Mouse (Mus musculus): Measurements from ENCODE around the gene Apeh.

Gene Apeh

GRCm38 (mm10) chr9:108082549-108082948, 11.9 kb downstream of the Apeh start:
- no peak for DNase-seq (ENCODE audit: low read depth, low spot score)

GRCm38 (mm10) chr9:108080168-108080567, 14.2 kb downstream of the Apeh start, which contains the start of gene Mst1:
TSS of gene Mst1 (plus strand) at chr9:108080436.
- DNase-seq (ENCODE audit: low read depth, low spot score), result no peak

- DNase-seq (ENCODE audit: low read depth, low spot score), result no peak
Measured at GRCm38 (mm10) chr9:108073141-108073930, 21.1 kb downstream of the Apeh start.

DNA sequence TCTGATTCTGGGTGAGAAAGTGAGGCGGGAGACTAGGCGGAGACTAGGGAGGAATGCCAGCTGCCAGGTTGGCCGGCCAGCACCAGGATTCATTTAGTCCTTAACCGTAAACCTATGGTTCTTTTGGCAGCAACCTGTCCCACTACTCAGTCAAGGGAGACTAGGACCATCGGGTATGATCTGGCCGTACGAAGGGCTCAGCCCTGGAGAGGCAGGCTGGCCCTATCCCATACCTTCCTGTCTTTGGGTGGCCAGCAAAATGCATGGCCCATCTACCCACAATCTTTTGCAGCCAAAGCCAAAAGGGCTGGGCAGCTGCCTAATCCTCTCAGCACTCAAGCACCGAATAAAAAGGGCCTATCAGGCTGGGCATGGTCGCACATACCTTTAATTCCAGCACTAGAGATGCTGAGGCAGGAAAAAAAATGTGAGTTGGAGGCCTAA, 21.9 kb downstream of the Apeh start:
- no peak for DNase-seq (ENCODE audit: low read depth, low spot score)

DNA sequence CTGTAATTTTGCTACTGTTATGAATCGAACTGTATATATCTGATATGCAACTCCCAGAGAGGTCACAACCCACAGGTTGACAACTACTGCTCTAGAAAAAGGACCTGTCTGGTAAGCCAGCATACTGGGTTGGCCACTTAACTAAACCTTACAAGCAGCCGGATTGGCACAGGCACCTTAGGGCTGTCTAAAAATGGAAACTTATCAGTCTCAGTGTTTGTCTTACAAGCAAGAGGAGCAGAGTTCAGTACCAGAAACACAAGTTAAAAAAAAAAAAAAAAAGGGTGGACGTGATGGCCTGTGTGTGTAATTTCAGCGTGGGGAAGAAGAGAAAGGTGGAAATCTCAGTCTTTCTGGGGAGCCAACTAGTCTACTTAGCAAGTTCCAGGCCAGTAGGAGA, 22.6 kb downstream of the Apeh start:
- no peak for DNase-seq (ENCODE audit: low read depth, low spot score)

GRCm38 (mm10) chr9:108069529-108069928, 24.9 kb downstream of the Apeh start:
- no peak for DNase-seq (ENCODE audit: low read depth, low spot score)

- no peak for DNase-seq (ENCODE audit: low read depth, low spot score)
Measured at GRCm38 (mm10) chr9:108069007-108069406, 25.4 kb downstream of the Apeh start.

- peak; percentile 93 for DNase-seq (ENCODE audit: low read depth, low spot score)
Measured at GRCm38 (mm10) chr9:108067900-108068299, 26.5 kb downstream of the Apeh start.

DNA sequence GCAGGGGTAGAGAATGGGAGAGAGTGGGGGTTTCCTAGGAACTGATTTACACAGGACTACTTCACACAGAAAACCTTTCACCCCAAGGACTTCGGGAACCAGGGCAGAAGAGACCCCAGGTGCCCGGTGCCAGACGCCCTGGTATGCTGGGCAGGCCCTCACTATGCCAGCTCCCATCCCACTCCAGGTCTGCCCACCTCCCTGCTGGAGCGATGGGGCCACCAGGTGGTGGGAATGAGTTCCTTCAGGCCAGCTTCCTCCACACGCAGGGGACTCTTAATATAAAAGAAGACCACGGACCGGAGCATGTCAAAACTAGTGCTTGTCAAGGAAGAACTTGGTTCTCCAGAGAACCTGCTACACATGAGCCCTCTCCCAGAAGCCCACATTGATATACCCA, 27.2 kb downstream of the Apeh start:
- no peak for DNase-seq (ENCODE audit: low read depth, low spot score)

- DNase-seq (ENCODE audit: low read depth, low spot score), result peak; percentile 77
Measured at GRCm38 (mm10) chr9:108065491-108066011, 28.9 kb downstream of the Apeh start.

- no peak for DNase-seq (ENCODE audit: low read depth, low spot score)
Measured at GRCm38 (mm10) chr9:108063361-108063760, 31.0 kb downstream of the Apeh start.

- no peak for DNase-seq (ENCODE audit: low read depth, low spot score)
Measured at GRCm38 (mm10) chr9:108062142-108062541, 32.3 kb downstream of the Apeh start.

DNA sequence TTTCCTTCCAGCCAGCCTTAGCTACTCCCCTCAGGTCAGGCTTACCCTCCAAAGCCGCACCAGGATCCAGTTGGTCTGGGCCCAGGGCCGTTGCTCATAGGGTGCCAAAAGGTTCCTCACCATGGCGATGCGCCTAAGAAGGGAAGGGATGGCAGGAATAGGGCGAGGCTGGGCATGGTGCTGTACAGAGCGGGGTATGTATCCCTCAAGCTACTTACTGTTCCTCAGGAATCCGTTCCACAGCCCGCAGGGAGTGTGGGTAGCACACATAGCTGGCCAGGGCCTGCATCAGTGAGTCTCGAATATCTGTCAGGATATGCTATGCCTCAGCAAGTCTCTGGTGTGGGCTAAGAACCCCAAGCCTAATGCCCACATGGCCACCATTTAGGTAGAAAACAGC, 36.1 kb downstream of the Apeh start:
- no peak for DNase-seq (ENCODE audit: low read depth, low spot score)

- no peak for DNase-seq (ENCODE audit: low read depth, low spot score)
Measured at GRCm38 (mm10) chr9:108057262-108057562, 37.2 kb downstream of the Apeh start.

DNA sequence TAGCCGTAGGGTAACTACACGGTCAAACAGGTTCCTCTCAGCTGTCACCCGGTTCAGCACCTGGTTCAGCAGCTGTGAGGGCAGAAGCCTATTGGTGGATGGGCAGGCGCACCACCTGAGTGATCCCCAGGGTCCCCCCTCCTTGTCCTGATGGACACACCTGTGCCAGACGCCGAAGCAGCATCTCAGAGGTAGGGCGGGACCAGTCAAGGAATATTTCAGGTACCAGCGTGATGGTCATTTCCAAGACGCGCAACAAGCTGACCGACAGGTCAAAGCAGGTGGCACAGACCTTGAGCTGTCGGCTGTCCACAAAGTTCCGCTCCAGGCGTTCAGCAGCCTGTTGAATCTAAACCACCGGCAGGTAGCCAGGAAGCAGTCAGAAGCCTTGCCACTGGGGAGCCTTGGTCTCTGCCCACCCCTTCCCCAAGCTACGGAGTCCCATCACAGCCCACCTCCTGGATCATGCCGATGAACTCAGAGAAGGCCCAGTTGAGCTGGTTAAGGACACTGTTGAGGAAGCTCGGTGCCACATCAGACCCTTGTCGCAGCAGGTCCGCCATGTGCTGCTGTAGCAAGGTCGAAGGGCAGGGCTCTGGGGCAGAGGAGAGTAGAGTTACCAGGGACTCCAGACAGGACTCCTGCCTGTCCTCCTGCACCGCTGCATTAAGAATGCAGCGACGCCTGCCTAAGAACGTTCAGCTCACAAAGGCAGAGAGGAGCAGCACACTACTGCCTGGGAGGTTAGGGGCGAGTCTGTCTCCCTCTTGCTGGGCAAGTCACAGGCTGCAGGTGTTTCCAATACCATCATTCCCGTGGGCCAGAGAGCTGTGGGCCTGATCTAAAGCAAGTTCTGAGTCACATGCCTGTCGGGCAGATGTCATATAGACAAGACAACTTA, 37.8 kb downstream of the Apeh start:
- DNase-seq (ENCODE audit: low read depth, low spot score), result no peak

DNA sequence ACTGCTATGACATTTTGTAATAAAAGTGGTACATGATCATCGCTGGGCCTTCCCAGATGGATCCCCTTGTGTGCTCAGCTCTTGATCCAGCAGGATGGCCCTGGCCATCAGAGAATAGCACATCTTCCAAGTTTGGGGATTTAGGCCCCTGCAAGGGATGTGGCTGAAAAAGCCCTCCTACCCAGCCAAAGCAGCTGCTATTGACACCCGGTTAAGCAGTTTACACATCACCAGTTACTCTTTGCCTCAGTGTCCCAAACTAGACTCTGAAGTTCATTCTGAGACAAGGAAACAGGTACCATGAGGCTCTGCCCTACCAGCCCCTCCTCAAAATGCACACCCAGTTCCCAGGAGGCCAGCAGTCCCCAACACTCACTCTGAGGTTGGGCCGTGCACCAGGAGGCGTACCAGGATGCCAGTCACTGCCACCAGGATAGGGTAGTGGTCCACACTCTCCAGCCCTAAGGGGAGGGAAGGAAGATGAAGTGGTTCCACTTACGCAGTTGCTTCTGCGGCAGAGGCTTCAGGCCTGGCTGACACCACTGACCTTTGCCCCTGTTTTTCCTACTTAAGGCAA, 38.7 kb downstream of the Apeh start:
- DNase-seq (ENCODE audit: low read depth, low spot score), result no peak

DNA sequence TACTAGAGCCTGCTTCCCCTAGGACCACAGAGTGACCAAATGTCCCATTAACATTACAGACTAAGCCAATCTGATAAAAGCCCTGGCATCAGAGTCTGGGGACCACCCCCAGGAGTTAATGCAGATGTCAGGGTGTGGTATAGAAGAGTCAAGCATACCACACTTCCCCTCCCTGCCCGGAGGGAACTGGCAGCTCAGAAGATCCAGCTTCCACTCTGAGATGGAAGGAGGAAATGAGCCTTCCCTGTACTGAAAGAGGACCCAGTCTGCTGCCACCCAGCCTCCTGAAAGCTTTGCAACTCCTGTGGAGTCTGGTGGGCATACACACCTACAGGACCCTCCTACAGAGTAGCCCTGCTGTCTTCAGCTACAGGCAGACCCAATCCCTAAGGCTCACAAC, 39.3 kb downstream of the Apeh start:
- DNase-seq (ENCODE audit: low read depth, low spot score), result no peak

GRCm38 (mm10) chr9:108054331-108055040, 39.9 kb downstream of the Apeh start:
- no peak for DNase-seq (ENCODE audit: low read depth, low spot score)

DNA sequence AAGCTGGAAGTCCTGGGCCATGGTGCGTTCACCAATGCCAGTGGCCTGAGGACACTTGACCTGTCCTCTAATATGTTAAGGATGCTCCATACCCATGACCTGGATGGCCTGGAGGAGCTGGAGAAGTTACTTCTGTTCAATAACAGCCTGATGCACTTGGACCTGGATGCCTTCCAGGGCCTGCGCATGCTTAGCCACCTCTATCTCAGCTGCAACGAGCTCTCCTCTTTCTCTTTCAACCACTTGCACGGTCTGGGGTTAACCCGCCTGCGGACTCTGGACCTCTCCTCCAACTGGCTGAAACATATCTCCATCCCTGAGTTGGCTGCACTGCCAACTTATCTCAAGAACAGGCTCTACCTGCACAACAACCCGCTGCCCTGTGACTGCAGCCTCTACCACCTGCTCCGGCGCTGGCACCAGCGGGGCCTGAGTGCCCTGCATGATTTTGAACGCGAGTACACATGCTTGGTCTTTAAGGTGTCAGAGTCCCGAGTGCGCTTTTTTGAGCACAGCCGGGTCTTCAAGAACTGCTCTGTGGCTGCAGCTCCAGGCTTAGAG, 40.7 kb downstream of the Apeh start:
- no peak for DNase-seq (ENCODE audit: low read depth, low spot score)

GRCm38 (mm10) chr9:108052885-108053664, 41.3 kb downstream of the Apeh start, which contains the start of gene Amigo3:
TSS of gene Amigo3 (plus strand) at chr9:108053159.
- peak; percentile 98 for DNase-seq (ENCODE audit: low read depth, low spot score)

All from 3T3-L1 (cell line).